Mouse (Mus musculus) intestine, embryonic 16.5 days (tissue): Measurements from ENCODE around the gene Gorasp2. TPM values are rescaled to one million over a fixed set of nuclear protein-coding genes. Genes with fewer than 3 reads are reported as not detected.

Experiments
- ATAC-seq: fragments of 200-750 bp; cut with Nextera tagmentation; 2 replicates; pipeline ENCODE4 v1.8.0; 2017; ENCODE audit warnings: moderate TSS enrichment, moderate library complexity
- H3K27ac ChIP-seq: fragments of 300-500 bp; sonication (generic); 2 replicates; pipeline ENCODE4 v1.5.1; 2014; ENCODE audit warnings: mild to moderate bottlenecking, low read length
- H3K27me3 ChIP-seq: fragments of 300-500 bp; sonication (generic); replicated peaks from 2 replicates; pipeline ENCODE4 v1.6.1; 2014; ENCODE audit warnings: low read length, control low read depth, mixed read lengths; ENCODE audit not compliant: control insufficient read depth, insufficient read depth
- H3K36me3 ChIP-seq: fragments of 300-500 bp; sonication (generic); 2 replicates; pipeline ENCODE4 v1.6.1; 2014; ENCODE audit warnings: low read length, control low read depth; ENCODE audit not compliant: control insufficient read depth, insufficient read depth
- H3K4me1 ChIP-seq: fragments of 300-500 bp; sonication (generic); 2 replicates; pipeline ENCODE4 v1.6.1; 2014; ENCODE audit warnings: low read length, control low read depth, mixed read lengths; ENCODE audit not compliant: control insufficient read depth, insufficient read depth
- H3K4me2 ChIP-seq: fragments of 300-500 bp; sonication (generic); 2 replicates; pipeline ENCODE4 v1.6.1; 2014; ENCODE audit warnings: low read depth, low read length, control low read depth
- H3K4me3 ChIP-seq: fragments of 300-500 bp; sonication (generic); 2 replicates; pipeline ENCODE4 v1.5.1; 2014; ENCODE audit warnings: mild to moderate bottlenecking, low read length
- H3K9ac ChIP-seq: fragments of 300-500 bp; sonication (generic); 2 replicates; pipeline ENCODE4 v1.6.1; 2014; ENCODE audit warnings: low read depth, low read length
- H3K9me3 ChIP-seq: fragments of 300-500 bp; sonication (generic); 2 replicates; pipeline ENCODE4 v1.6.1; 2016; ENCODE audit warnings: low read length, control low read depth; ENCODE audit not compliant: control insufficient read depth
- WGBS: fragments of 180-500 bp; shearing (Covaris S2); extraction: QIAGEN DNeasy Blood & Tissue Kit; methylation state at CpG from one replicate; pipeline ENCODE4 v1.1.7; 2014; 5-methylcytosine and 5-hydroxymethylcytosine counted together
- polyA plus RNA-seq: library from polyadenylated mRNA; unstranded; fragments of >200 nt; fragmentation: Nextera tagmentation; extraction: Ambion mirVana; gene quantifications from 2 replicates; pipeline ENCODE4 v1.2.1, GENCODE M21; 2015

Gorasp2 gene
- polyA plus RNA-seq, 1 experiment from 2014 or later: 169 TPM

DNA sequence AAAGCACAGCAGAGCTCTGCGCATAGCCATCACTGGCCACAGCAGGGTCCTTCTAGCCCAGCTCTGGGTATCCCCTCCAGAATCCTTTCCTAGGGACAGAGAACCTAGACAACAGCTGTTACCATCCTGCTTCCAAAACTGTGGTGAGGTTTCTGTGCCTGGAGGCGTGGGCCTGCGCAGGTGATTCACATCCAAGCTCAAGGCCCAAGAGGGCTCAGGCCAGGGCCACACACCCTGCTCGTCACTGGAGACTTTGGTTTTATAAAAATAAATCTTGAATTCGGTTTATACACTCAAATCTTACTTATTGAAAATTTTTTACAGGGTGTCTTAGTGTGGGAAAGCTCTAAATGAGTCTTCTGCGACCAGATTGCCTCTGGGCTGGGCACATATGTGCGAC is 48.9 kb downstream of the Gorasp2 start:
- ATAC-seq: no peak
- no peaks in the 10 kb centered on the region for H3K27me3 ChIP-seq
- no peak overlapping the region for H3K9ac ChIP-seq
- H3K4me1 ChIP-seq: no peaks in the 10 kb centered on the region
- H3K36me3 ChIP-seq: peaks cover 11% of the 10 kb centered on the region; the same call in 1 of the 2 replicates
- WGBS: 90% methylated on average over 7 of the region's 7 CpGs
- no peak overlapping the region for H3K27ac ChIP-seq
- no peaks in the 10 kb centered on the region for H3K9me3 ChIP-seq
- H3K4me2 ChIP-seq: no peak overlapping the region
- no peak overlapping the region for H3K4me3 ChIP-seq

DNA sequence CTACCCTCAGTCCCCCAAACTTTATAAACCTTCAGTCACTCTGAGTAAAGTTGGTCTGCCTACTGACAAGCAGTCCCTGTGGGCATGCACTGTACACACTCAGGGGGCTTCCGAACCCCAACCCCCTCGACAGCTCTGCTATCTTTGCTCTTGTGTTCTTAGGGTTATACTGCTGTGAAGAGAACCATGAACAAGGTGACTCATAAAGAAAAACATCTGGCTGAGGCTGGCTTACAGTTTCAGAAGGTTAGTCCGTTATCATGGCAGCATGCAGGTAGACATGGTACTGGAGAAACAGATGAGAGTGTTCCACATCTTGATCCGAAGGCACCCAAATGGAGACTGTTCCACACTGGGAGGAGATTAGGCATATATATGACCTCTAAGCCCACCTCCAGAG is 49.5 kb downstream of the Gorasp2 start:
- no peak overlapping the region for H3K27ac ChIP-seq
- H3K9me3 ChIP-seq: no peaks in the 10 kb centered on the region
- no peak overlapping the region for H3K9ac ChIP-seq
- no peaks in the 10 kb centered on the region for H3K27me3 ChIP-seq
- no peak for ATAC-seq
- WGBS: 96% methylated on average over 4 of the region's 4 CpGs
- H3K4me1 ChIP-seq: no peaks in the 10 kb centered on the region
- H3K4me2 ChIP-seq: no peak overlapping the region
- peaks cover 13% of the 10 kb centered on the region; the same call in 1 of the 2 replicates for H3K36me3 ChIP-seq
- no peak overlapping the region for H3K4me3 ChIP-seq

DNA sequence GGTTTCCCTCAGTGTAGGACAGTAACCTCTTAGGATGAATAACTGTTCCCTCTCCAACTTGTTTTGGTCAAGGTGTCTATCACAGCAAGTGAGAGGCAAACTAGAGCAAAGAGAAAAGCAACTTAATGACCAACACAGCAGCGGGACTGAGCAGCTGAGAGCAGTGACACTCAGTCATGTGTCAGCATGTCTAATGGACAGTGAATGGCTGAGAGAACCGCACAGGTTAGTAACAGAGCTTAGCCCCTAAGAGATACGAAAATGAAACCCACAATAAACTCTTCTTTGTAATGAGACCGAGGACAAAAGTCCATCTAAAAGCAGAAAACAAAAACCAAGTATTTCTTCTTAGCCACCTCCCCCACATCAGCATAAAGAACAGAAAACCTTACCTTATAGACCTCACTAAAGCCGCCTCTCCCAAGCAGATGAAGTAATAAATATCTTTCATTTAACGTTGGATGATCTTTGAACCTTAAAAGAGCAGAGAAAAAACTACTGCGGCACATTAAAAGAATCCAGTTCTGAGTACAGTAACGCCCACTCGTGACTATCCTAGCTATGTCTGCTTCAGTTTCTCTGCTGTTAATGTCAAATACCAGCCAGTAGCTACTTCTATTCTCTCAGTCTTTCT is 62.4 kb downstream of the Gorasp2 start:
- no peaks in the 10 kb centered on the region for H3K4me1 ChIP-seq
- H3K27me3 ChIP-seq: no peaks in the 10 kb centered on the region
- no peak overlapping the region for H3K27ac ChIP-seq
- WGBS: 78% methylated on average over 9 of the region's 9 CpGs
- no peaks in the 10 kb centered on the region for H3K9me3 ChIP-seq
- peak; percentile 63 for ATAC-seq
- no peak overlapping the region for H3K9ac ChIP-seq
- no peak overlapping the region for H3K4me3 ChIP-seq
- no peak overlapping the region for H3K4me2 ChIP-seq
- peaks cover 5% of the 10 kb centered on the region; the same call in 1 of the 2 replicates for H3K36me3 ChIP-seq

DNA sequence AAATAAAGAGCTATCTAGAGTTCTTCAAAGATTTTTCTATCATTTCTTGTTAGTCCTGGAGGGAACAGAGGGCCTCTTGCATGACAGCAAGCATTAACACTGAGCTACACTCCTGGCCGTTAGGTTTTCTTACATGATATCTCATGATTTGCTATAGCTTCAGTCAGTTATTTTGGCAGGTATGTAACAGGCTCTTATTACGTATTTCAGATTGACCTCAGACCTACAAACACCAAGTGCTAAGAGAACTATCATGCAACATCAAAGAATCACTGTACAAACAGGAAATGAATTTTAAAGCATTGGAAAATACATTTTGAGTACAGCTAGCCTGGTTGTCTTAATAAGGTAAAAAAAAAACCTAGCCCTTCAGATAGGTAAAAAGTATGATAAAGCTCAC is 65.7 kb downstream of the Gorasp2 start:
- ATAC-seq: no peak
- Histone ChIP-seq H3K27me3 (no peaks in the 10 kb centered on the region), H3K4me1 (no peaks in the 10 kb centered on the region), H3K9ac (no peak overlapping the region), H3K36me3 (no peaks in the 10 kb centered on the region; the same call in 1 of the 2 replicates), H3K4me3 (no peak overlapping the region), H3K4me2 (no peak overlapping the region), H3K27ac (no peak overlapping the region), H3K9me3 (no peaks in the 10 kb centered on the region)
- WGBS: 83% methylated on average over 2 of the region's 2 CpGs

DNA sequence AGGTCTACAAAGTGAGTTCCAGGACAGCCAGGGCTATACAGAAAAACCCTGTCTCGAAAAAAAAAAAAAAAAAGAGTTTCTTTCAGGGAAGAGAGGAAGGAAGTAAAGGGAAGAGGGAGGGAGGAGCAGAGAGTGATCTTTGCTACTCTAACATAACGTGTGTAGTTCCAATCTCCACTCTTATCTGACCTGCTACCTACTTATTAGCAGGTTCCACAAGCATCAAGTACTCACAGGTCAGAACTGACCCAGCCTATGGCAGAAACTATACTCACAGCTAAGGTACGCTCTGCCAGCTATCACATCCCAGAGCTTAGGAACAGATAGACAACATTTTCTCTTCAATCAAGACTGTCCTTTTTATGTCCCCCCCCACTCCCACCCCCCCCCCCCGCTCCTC is 74.2 kb downstream of the Gorasp2 start:
- no peak overlapping the region for H3K4me2 ChIP-seq
- no peaks in the 10 kb centered on the region for H3K27me3 ChIP-seq
- H3K36me3 ChIP-seq: peaks cover 2% of the 10 kb centered on the region; the same call in 1 of the 2 replicates
- no peak overlapping the region for H3K27ac ChIP-seq
- WGBS: 74% methylated on average over 4 of the region's 4 CpGs
- H3K9me3 ChIP-seq: no peaks in the 10 kb centered on the region
- no peak for ATAC-seq
- no peak overlapping the region for H3K9ac ChIP-seq
- H3K4me1 ChIP-seq: no peaks in the 10 kb centered on the region
- no peak overlapping the region for H3K4me3 ChIP-seq

DNA sequence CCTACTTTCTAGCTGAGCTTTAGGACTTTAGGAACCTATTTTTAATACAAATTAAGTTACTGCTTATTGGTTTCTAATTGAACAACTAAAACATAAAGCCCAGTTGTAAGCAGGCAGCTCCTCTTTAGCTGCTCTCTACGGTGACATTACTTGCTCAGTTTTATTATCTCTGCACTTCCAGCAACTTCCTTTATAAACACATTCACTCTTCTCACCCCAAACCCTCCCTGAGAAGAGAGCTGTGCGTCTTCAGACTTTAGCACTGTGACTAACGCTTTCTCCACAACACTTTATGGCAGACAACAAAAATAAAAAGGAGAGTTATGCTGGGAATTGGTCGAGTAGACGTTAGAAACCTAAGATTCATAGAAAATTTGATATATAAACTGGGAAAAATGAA is 74.6 kb downstream of the Gorasp2 start:
- no peak overlapping the region for H3K4me3 ChIP-seq
- H3K4me2 ChIP-seq: no peak overlapping the region
- no peaks in the 10 kb centered on the region for H3K9me3 ChIP-seq
- H3K4me1 ChIP-seq: no peaks in the 10 kb centered on the region
- no peak overlapping the region for H3K27ac ChIP-seq
- no peak overlapping the region for H3K9ac ChIP-seq
- WGBS: 65% methylated on average over 5 of the region's 5 CpGs
- H3K36me3 ChIP-seq: peaks cover 2% of the 10 kb centered on the region; the same call in 1 of the 2 replicates
- H3K27me3 ChIP-seq: no peaks in the 10 kb centered on the region
- no peak for ATAC-seq

GRCm38 (mm10) chr2:70741901-70742300 is 80.5 kb downstream of the Gorasp2 start:
- H3K9ac ChIP-seq: no peak overlapping the region
- 89% methylated on average over 5 of the region's 5 CpGs for WGBS
- peaks cover 2% of the 10 kb centered on the region; the same call in 1 of the 2 replicates for H3K36me3 ChIP-seq
- H3K9me3 ChIP-seq: no peaks in the 10 kb centered on the region
- no peak overlapping the region for H3K4me2 ChIP-seq
- no peak for ATAC-seq
- H3K27ac ChIP-seq: no peak overlapping the region
- H3K4me3 ChIP-seq: no peak overlapping the region
- H3K4me1 ChIP-seq: no peaks in the 10 kb centered on the region
- H3K27me3 ChIP-seq: no peaks in the 10 kb centered on the region

- Histone ChIP-seq H3K4me2 (no peak overlapping the region), H3K36me3 (peaks cover 2% of the 10 kb centered on the region; the same call in 1 of the 2 replicates), H3K4me1 (no peaks in the 10 kb centered on the region), H3K27me3 (no peaks in the 10 kb centered on the region), H3K27ac (no peak overlapping the region), H3K4me3 (no peak overlapping the region), H3K9ac (no peak overlapping the region), H3K9me3 (no peaks in the 10 kb centered on the region)
- WGBS: 86% methylated on average over 2 of the region's 2 CpGs
- no peak for ATAC-seq
Measured at GRCm38 (mm10) chr2:70742588-70742987, 81.2 kb downstream of the Gorasp2 start.

DNA sequence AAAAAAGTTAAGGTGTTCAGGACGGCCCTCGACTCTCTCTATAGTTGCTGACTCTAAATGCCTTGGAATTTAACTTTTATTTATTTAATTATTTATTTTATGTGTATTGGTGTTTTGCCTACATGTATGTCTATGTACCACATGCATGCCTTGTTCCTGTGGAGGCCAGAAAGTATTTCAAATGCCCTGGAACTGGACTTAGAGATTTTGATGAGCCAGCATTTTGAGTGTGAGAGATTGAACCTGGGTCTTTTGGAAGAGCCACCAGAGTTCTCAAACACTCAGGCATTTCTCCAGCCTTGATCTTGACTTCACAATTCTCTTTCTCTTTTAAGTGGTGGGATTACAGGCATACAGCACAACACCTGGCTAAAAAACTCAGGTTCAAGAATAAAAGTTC is 90.3 kb downstream of the Gorasp2 start:
- Histone ChIP-seq H3K9me3 (no peaks in the 10 kb centered on the region), H3K4me2 (no peak overlapping the region), H3K27me3 (no peaks in the 10 kb centered on the region), H3K4me3 (no peak overlapping the region), H3K27ac (no peak overlapping the region), H3K36me3 (0 out of 2 replicates have a peak, but pooled peaks cover 2% of the 10 kb centered on the region), H3K4me1 (no peaks in the 10 kb centered on the region), H3K9ac (no peak overlapping the region)
- ATAC-seq: no peak
- 94% methylated on average over 2 of the region's 2 CpGs for WGBS

GRCm38 (mm10) chr2:70752149-70752548 is 90.8 kb downstream of the Gorasp2 start:
- no peak for ATAC-seq
- no peaks in the 10 kb centered on the region for H3K27me3 ChIP-seq
- H3K4me3 ChIP-seq: no peak overlapping the region
- H3K9me3 ChIP-seq: no peaks in the 10 kb centered on the region
- H3K36me3 ChIP-seq: 0 out of 2 replicates have a peak, but pooled peaks cover 2% of the 10 kb centered on the region
- H3K4me1 ChIP-seq: no peaks in the 10 kb centered on the region
- 94% methylated on average over 5 of the region's 5 CpGs for WGBS
- H3K9ac ChIP-seq: no peak overlapping the region
- no peak overlapping the region for H3K27ac ChIP-seq
- no peak overlapping the region for H3K4me2 ChIP-seq
